Mouse (Mus musculus): ENCODE measurements around the gene Mmp13. TPM values are rescaled to one million over a fixed set of nuclear protein-coding genes. Genes with fewer than 3 reads are reported as not detected.

Mmp13 gene
- polyA plus RNA-seq, 1 experiment from 2014 or later: 0.34 TPM

DNA sequence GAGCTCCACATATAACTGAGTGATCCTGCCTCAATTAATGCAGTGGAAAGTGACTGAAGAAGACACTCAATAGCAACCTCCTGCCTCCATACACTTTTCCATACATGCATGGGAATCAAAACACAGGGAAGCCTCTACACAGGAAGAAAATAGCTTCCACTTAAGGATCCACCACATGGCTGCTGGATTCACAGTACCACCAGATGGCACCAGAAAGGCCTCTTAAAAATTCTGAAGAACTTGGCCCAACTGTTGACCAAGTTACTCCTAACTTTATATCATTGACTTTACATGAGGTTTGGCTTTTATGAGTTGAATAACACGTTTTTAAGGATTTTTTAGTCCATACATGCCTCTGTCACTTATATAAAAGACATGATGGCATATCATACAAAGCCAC is 19.8 kb downstream of the Mmp13 start:
- no peak for ATAC-seq (ENCODE audit: low FRiP score, low TSS enrichment)
- 23% methylated on average over 1 of the region's 1 CpGs for WGBS
- H3K27me3 ChIP-seq (ENCODE audit: insufficient read depth, low read length): no peaks in the 10 kb centered on the region

DNA sequence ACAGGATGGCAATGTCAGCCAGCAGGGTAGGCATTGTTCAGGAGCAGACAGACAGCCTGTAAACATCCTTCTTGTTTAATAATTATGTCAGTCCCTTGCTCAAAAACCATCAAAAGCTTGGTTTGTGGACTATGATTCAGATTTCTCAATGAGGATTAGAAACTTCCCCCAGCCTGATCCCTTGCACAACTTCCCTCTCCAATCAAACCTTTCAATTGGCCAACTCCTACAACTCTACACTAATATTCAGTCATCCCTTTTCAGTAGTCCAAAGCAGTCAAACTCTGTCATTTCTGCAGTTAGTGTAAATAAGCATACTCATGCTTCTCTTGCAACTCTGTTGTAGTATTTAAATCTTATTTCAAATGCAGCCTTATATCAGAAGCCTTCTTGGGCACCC is 59.5 kb downstream of the Mmp13 start:
- no peak overlapping the region for H3K9ac ChIP-seq (replicated peaks; ENCODE audit: low read length)
- no peak overlapping the region for H3K4me2 ChIP-seq (replicated peaks; ENCODE audit: low read depth, low read length)
- no peaks in the 10 kb centered on the region for H3K9me3 ChIP-seq (ENCODE audit: low read length)
- no peak overlapping the region for H3K27ac ChIP-seq (ENCODE audit: low read length)
- no peak for ATAC-seq (ENCODE audit: low FRiP score, low TSS enrichment)
- H3K4me1 ChIP-seq (ENCODE audit: insufficient read depth, low read length): no peaks in the 10 kb centered on the region
- no peaks in the 10 kb centered on the region for H3K36me3 ChIP-seq (ENCODE audit: insufficient read depth, low read length)
- no peaks in the 10 kb centered on the region for H3K27me3 ChIP-seq (ENCODE audit: insufficient read depth, low read length)
- H3K4me3 ChIP-seq (ENCODE audit: low read length): no peak overlapping the region

More for the DNA sequence above, 19.8 kb downstream of the Mmp13 start:
- Histone ChIP-seq H3K4me2 (replicated peaks; ENCODE audit: low read depth, low read length) (no peak overlapping the region), H3K4me3 (ENCODE audit: low read length) (no peak overlapping the region), H3K36me3 (ENCODE audit: insufficient read depth, low read length) (no peaks in the 10 kb centered on the region), H3K9ac (replicated peaks; ENCODE audit: low read length) (no peak overlapping the region), H3K27ac (ENCODE audit: low read length) (no peak overlapping the region), H3K4me1 (ENCODE audit: insufficient read depth, low read length) (no peaks in the 10 kb centered on the region), H3K9me3 (ENCODE audit: low read length) (no peaks in the 10 kb centered on the region)

Other genes with a start within 250 kb of the Mmp13 start
- gene Dync2h1, start 88.1 kb upstream of the Mmp13 start, polyA plus RNA-seq (2015; fragmentation: Nextera tagmentation; extraction: Ambion mirVana): 20.2 and 24.6 TPM in 2 replicates
- gene Dcun1d5, start 88.0 kb upstream of the Mmp13 start, polyA plus RNA-seq (2015; fragmentation: Nextera tagmentation; extraction: Ambion mirVana): 110 and 111 TPM in 2 replicates
- gene Mmp12, start 71.9 kb downstream of the Mmp13 start, polyA plus RNA-seq (2015; fragmentation: Nextera tagmentation; extraction: Ambion mirVana): not detected in 2 replicates
- not detected in 2 replicates for gene Mmp1b, start 115.5 kb downstream of the Mmp13 start, polyA plus RNA-seq (2015; fragmentation: Nextera tagmentation; extraction: Ambion mirVana)
- gene Mmp3, start 173.3 kb downstream of the Mmp13 start, polyA plus RNA-seq (2015; fragmentation: Nextera tagmentation; extraction: Ambion mirVana): not detected in 2 replicates
- gene Mmp10, start 229.8 kb downstream of the Mmp13 start, polyA plus RNA-seq (2015; fragmentation: Nextera tagmentation; extraction: Ambion mirVana): 0.09 TPM in 1 of 2 replicates, not detected in the other

Measured in kidney, embryonic 16.5 days (tissue).